Mouse (Mus musculus): ENCODE results near the gene Dis3l2.

The Dis3l2 gene

GRCm38 (mm10) chr1:86703300-86703964 lies at the start of gene Dis3l2:
Dis3l2 (plus strand) TSS chr1:86703808.
- DNase-seq (ENCODE audit: low read depth) = peak; percentile 89

GRCm38 (mm10) chr1:86657071-86657470 lies 46.5 kb upstream of the Dis3l2 start:
- peak; percentile 34 for DNase-seq (ENCODE audit: low read depth)

GRCm38 (mm10) chr1:86665091-86665490 lies 38.5 kb upstream of the Dis3l2 start:
- no peak for DNase-seq (ENCODE audit: low read depth)

GRCm38 (mm10) chr1:86669552-86670273 lies 33.9 kb upstream of the Dis3l2 start:
- DNase-seq (ENCODE audit: low read depth) = peak; percentile 87

- no peak for DNase-seq (ENCODE audit: low read depth)
Measured at GRCm38 (mm10) chr1:86670279-86671038, 33.1 kb upstream of the Dis3l2 start, which contains the start of gene Nppc. Nppc (minus strand) TSS chr1:86670571.

- peak; percentile 55 for DNase-seq (ENCODE audit: low read depth)
Measured at GRCm38 (mm10) chr1:86674385-86674784, 29.2 kb upstream of the Dis3l2 start.

GRCm38 (mm10) chr1:86675126-86675525 lies 28.5 kb upstream of the Dis3l2 start:
- DNase-seq (ENCODE audit: low read depth) = peak; percentile 41

- peak; percentile 42 for DNase-seq (ENCODE audit: low read depth)
Measured at GRCm38 (mm10) chr1:86677624-86678023, 26.0 kb upstream of the Dis3l2 start.

- no peak for DNase-seq (ENCODE audit: low read depth)
Measured at GRCm38 (mm10) chr1:86678667-86679066, 24.9 kb upstream of the Dis3l2 start.

GRCm38 (mm10) chr1:86687236-86687635 lies 16.4 kb upstream of the Dis3l2 start:
- DNase-seq (ENCODE audit: low read depth) = no peak

- no peak for DNase-seq (ENCODE audit: low read depth)
Measured at GRCm38 (mm10) chr1:86691027-86691426, 12.6 kb upstream of the Dis3l2 start.

GRCm38 (mm10) chr1:86696948-86697347 lies 6.7 kb upstream of the Dis3l2 start:
- no peak for DNase-seq (ENCODE audit: low read depth)

- peak; percentile 71 for DNase-seq (ENCODE audit: low read depth)
Measured at GRCm38 (mm10) chr1:86698721-86699120, 4.9 kb upstream of the Dis3l2 start.

- DNase-seq (ENCODE audit: low read depth) = peak; percentile 37
Measured at GRCm38 (mm10) chr1:86699346-86700136, 4.1 kb upstream of the Dis3l2 start.

GRCm38 (mm10) chr1:86700367-86700766 lies 3.2 kb upstream of the Dis3l2 start:
- DNase-seq (ENCODE audit: low read depth) = no peak

- no peak for DNase-seq (ENCODE audit: low read depth)
Measured at GRCm38 (mm10) chr1:86703965-86704326, 338 bp downstream of the Dis3l2 start.

- DNase-seq (ENCODE audit: low read depth) = no peak
Measured at GRCm38 (mm10) chr1:86705461-86705860, 1.9 kb downstream of the Dis3l2 start.

- no peak for DNase-seq (ENCODE audit: low read depth)
Measured at GRCm38 (mm10) chr1:86709546-86709945, 5.9 kb downstream of the Dis3l2 start.

GRCm38 (mm10) chr1:86712045-86712444 lies 8.4 kb downstream of the Dis3l2 start:
- DNase-seq (ENCODE audit: low read depth) = no peak

- no peak for DNase-seq (ENCODE audit: low read depth)
Measured at GRCm38 (mm10) chr1:86713054-86713453, 9.4 kb downstream of the Dis3l2 start.

- no peak for DNase-seq (ENCODE audit: low read depth)
Measured at GRCm38 (mm10) chr1:86718190-86718589, 14.6 kb downstream of the Dis3l2 start.

GRCm38 (mm10) chr1:86719391-86719790 lies 15.8 kb downstream of the Dis3l2 start:
- DNase-seq (ENCODE audit: low read depth) = no peak

Data from NIH3T3 (cell line).